Mouse (Mus musculus): Measurements from ENCODE around the gene Gm17428.
"Not testable (repeated sequence)": the region's sequence is repeated elsewhere in the genome, so short reads cannot be mapped to it uniquely, and the experiment has no call there.

The Gm17428 gene

DNA sequence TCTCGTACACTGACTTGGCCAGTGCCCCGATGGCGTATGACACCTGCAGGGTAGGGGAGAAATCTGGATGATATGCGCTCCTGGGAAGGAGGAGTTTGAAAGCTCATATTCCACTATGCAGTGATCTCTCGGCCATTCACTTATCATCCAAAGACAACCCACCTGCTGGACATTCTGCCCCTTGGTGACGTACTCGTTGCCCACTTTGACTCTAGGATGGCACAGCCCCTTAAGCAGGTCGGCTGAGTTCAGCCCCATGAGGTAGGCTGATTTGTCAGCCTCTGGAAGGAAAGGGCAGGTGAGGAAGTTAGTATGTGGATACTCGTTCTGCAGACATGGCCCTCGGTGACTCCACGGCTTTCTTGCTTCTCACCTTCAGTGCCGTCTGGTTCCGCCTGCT, 12.1 kb downstream of the Gm17428 start:
- no peak for DNase-seq (ENCODE audit: low spot score in 2 of 2)

DNA sequence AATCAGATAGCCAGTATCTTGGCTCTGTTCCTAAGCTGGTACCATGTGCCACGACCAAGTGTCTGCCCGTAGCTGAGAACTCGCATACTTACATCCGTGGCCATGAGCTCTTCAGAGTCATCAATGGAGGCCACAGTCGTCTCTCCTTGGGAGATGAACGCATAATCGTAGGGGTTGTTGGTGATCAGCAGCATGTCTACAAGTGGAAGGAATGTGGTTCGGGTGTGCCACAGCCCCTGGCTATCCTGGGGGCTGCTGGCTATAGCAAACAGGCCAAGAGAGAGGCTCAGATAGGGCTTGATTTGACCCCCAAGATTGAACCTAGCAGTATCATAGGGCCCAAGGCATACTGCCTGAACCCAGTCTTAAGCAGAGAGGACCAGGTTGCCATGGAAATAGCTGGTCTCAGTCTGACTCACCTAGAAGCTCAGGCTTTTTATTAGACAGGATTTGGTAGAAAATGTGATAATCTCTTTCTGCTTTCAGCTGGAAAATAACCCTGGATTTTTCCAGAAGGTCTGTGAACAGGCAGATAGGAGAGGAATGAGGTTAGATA, 13.2 kb downstream of the Gm17428 start:
- DNase-seq (ENCODE audit: low spot score in 2 of 2): no peak

DNA sequence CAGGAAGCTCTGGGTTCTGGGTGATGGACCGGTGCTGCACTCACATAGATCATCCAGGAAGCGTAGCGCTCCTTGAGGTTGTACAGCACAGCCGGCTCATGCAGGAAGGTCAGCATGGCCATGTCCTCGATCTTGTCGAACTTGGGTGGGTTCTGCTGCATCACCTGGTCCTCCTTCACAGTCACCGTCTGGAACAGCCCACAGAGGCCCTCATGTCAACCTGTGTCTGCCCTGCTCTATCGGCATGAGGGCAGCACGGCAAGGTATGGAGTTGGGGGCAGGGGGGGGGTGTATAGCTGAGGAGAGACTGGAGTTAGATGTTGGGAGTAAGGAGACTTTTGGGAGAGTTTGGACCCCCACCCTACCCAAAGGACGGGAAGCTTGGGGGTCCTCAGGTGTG, 15.5 kb downstream of the Gm17428 start:
- DNase-seq (ENCODE audit: low spot score in 2 of 2): no peak

DNA sequence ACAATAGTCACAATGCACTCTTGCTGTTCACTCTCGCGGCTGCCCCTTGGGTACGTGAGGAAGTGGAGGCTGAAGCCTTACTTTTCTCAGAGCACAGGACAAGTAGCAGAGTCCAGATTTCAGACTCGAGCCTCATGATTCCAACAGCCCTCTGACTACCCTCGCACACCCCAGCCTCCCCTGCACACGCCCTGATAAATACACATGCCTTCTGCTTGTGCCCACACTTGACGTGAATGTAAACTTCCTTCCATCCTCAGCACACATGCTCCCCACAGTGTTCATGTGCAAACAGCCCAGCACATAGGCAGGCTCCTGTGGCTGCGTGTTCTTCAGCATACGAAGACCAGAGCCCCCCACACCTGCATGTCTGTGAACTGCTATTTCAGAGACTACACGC, 16.9 kb downstream of the Gm17428 start:
- DNase-seq (ENCODE audit: low spot score in 2 of 2): no peak

DNA sequence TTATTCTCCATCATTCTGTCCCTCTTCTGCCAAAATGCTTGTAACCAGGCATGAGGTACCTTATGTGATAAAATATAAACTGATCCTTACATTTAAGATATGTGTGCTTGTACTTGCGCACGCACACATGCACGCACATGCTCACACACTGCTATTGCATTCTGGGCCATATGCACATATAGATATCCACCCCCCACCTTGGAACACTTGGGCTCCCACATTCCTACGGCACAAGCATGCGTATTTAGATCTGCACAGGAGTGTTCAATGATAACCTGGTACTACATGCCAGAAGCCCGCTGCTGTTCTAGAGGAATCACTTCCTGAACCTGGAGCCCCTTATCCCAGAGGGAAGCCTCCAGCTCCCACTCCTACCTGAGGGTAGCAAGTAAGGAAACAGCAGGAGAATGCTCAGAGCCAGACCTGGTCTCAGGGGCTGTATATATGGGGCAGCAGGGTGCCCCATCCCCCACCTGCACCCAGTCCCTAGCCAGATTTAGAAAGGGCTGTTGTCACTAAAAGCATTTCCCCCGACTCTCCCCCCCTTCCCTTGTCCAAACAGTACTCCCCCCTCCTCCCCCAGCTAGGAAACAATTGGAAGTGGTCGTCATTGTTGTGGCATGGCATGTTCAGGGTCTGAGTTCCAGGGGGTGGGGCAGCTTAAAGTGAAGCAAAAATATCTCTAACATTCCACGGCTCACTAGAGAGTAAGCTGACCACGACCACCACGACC, 17.6 kb downstream of the Gm17428 start, which contains the start of gene Myh7:
Gene Myh7 (minus strand): TSS at position 491 of the 733 bp plus-strand sequence.
- DNase-seq (ENCODE audit: low spot score in 2 of 2): peak in 1 of 2 experiments; percentile 22

GRCm38 (mm10) chr14:54994869-54995186, 18.1 kb downstream of the Gm17428 start:
- no peak for DNase-seq (ENCODE audit: low spot score in 2 of 2)

DNA sequence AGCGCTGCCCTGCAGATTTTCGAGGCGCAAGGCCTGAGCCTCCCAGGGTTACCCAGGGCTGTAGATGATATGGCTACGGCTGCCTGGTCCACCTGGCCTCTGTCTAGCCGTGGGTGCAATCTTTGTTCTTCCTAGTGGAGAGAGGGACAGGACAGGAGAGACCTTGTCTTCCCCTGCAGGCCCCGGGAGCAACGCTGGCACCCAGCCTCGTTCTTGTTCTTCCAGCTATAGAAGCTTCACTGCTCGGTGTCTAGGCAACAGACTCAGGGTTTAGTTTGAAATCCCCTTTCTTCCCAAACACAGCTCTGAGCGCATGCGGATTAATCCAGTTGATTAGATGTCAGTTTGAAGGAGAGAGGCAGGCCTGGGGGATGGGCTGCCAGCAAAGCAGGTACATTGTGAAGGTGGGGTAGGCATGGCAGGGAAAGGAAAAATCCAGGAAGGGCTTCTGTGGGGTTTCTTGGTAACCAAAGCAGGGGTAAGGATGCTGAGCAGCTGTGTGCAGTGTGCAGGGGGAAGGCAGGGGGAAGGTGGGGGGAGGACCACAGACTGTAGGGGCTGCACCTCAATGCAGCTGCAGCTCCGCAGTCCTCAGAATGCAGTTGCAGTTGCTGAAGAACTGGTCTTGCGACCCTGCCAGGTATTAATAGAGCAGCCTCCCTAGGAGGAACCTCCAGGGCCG, 18.9 kb downstream of the Gm17428 start:
- peak; percentile 34 to 42 for DNase-seq (ENCODE audit: low spot score in 2 of 2)

DNA sequence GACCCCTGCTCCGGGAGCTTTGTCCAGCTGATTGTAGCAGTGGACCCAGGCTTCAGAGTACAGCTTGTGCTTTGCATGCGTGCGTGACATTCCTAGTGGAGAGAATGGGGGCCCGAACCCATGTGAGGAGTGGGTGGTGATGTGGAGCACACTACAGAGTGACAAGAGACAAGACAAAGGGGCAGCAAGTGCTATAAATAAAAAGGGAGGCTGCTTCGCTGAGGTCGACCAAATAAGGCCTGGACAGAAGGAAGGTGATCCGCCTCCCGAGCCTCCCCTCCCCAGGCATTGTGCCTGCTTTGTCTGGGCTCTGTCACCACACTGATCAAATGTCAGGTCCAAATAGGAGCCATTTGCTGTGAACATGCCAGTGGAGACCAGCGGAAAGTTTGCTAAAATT, 20.1 kb downstream of the Gm17428 start:
- DNase-seq (ENCODE audit: low spot score in 2 of 2): no peak

- no peak for DNase-seq (ENCODE audit: low spot score in 2 of 2)
Measured at GRCm38 (mm10) chr14:54997297-54997696, 20.6 kb downstream of the Gm17428 start.

GRCm38 (mm10) chr14:54998680-54999079, 21.9 kb downstream of the Gm17428 start:
- no peak for DNase-seq (ENCODE audit: low spot score in 2 of 2)

GRCm38 (mm10) chr14:54999868-55000267, 23.1 kb downstream of the Gm17428 start:
- DNase-seq (ENCODE audit: low spot score in 2 of 2): not testable (repeated sequence)

DNA sequence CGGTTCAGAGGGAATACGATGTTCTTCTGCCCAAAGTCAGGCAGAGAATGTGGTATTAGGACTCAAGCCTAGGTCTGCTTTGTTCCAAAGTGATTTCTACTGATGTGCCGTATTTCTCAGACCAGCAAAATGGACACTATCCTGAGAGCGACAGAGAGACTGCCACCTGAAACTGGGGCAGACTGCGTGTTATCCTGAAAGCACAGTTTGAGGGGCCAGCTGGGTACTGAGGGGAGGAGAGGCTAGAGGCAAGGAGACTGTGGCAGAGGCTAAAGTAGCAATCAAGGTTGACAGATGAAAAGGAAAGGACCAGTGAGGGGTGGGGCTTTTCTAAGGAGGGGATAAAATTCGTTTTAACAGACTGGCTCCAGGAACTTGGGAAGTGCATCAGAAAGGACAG, 24.1 kb downstream of the Gm17428 start:
- no peak for DNase-seq (ENCODE audit: low spot score in 2 of 2)

GRCm38 (mm10) chr14:55001446-55001845, 24.7 kb downstream of the Gm17428 start:
- DNase-seq (ENCODE audit: low spot score in 2 of 2): no peak

DNA sequence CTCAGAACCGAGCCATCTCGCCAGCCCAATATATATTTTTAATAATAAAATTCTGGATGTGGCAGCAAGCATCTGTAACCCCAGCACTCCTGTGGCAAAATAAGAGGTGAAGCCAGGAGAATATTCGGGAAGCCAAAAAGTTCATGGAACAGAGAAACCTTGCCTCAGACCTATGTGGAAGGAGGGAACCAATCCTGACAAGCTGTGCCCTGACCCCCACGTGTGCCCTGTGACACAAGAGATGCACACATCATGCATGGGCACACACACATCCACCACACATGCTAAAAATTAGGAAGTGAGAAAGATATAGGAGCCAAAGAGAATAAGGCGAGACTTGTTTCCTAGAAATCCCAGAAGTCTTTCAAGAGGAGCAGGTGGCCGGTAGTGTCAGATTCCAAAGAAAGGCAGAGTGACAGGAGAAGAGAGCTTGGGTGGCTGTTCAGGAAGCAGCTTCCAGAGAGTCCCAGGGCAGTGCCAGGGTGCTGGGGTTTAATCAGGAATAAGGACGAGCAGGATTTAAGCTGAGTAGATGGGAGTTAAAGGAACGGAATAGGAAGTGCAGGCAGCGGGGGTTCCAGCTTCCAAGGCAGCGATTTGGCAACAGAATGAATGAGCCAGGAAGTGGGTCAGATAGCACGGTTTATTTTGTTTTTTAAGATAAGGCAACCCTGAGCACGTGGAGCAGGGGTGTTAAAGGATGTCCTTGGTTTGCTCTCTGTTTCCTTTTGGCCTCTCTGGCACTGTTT, 25.4 kb downstream of the Gm17428 start:
- DNase-seq (ENCODE audit: low spot score in 2 of 2): no peak

- DNase-seq (ENCODE audit: low spot score in 2 of 2): no peak
Measured at GRCm38 (mm10) chr14:55002687-55003120, 26.0 kb downstream of the Gm17428 start.

DNA sequence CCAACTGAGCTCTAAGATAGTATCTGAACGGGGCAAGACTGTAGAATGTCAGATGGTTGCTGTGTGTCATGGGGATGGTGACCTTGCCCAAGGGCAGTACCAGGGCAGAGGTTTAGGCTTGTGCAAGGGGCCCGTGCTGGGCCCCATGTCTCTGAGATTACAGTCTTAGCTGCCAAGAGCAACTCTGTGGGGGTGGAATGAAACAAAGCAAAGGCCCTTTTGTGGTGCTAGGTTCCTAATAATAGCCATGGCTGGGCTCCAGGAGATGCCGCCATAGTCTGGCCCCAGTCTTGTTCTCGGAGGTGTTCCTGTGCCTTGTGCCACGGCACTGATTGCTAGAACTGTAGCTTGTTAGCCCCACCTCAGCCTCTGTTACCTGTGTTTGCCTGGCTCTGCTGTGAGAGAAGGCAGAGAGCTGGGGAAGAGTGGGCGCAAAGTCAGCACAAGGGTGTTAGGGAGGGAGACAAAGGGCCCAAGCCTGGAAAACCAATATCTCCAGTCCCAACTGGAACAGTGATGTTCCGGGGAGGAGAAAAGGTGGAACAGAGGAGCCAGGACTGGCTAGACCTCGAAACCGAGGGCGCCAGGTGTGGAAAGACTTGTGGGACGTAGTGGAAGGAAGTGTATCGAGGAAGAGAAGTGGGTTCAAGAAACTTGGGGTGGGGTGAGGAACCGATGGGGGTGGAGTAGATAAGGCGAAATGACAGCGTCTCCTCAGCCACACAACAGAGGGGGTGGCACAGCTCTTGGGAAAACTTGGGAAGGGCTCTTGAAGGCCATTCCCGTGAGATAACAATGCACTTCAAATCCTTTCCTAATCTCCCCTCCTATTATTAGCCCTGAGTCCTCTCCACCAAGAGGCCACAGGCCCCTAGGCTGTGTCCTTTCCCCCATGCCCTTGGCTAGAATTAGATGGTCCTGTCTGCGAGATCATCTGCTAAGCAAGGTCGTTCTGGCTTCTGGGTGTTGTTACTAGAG, 27.4 kb downstream of the Gm17428 start:
- DNase-seq (ENCODE audit: low spot score in 2 of 2): no peak

- DNase-seq (ENCODE audit: low spot score in 2 of 2): no peak
Measured at GRCm38 (mm10) chr14:55005506-55005905, 28.8 kb downstream of the Gm17428 start.

DNA sequence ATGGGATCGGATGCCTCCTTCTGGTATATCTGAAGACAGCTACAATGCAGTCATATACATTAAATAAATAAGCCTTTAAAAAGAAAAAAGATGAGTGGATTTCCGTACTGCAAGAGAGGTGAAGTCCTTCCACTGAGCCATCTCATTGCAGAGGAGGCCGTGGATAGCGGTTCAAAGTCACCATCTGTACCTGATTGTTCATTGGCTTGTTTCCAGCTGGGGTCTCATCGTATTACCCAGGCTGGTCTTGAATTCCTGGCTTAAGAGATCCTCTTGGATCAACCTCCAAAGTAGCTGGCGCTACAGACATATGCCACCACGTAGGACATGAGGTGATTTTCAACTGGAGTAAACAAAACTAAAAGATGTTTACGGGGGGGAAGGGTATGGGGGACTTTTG, 29.2 kb downstream of the Gm17428 start:
- no peak for DNase-seq (ENCODE audit: low spot score in 2 of 2)

GRCm38 (mm10) chr14:55006541-55006940, 29.8 kb downstream of the Gm17428 start:
- no peak for DNase-seq (ENCODE audit: low spot score in 2 of 2)

GRCm38 (mm10) chr14:55007120-55007908, 30.6 kb downstream of the Gm17428 start:
- DNase-seq (ENCODE audit: low spot score in 2 of 2): no peak

Measured in frontal cortex, postnatal 36 days (tissue).